Mouse (Mus musculus): Measurements from ENCODE around the gene Olfr1441.

Gene Olfr1441

GRCm38 (mm10) chr19:12462851-12463721 is 45.9 kb downstream of the Olfr1441 start:
- no peak for DNase-seq (ENCODE audit: low read depth, low spot score)

GRCm38 (mm10) chr19:12463722-12464035 is 46.4 kb downstream of the Olfr1441 start:
- peak; percentile 14 for DNase-seq (ENCODE audit: low read depth, low spot score)

- no peak for DNase-seq (ENCODE audit: low read depth, low spot score)
Measured at GRCm38 (mm10) chr19:12464127-12464526, 46.9 kb downstream of the Olfr1441 start.

GRCm38 (mm10) chr19:12464674-12465073 is 47.4 kb downstream of the Olfr1441 start:
- no peak for DNase-seq (ENCODE audit: low read depth, low spot score)

GRCm38 (mm10) chr19:12465530-12466144 is 48.4 kb downstream of the Olfr1441 start:
- DNase-seq (ENCODE audit: low read depth, low spot score) = no peak

- peak; percentile 70 for DNase-seq (ENCODE audit: low read depth, low spot score)
Measured at GRCm38 (mm10) chr19:12466204-12466603, 49.0 kb downstream of the Olfr1441 start.

- DNase-seq (ENCODE audit: low read depth, low spot score) = peak; percentile 68
Measured at GRCm38 (mm10) chr19:12467436-12467835, 50.2 kb downstream of the Olfr1441 start.

GRCm38 (mm10) chr19:12471866-12472265 is 54.6 kb downstream of the Olfr1441 start:
- DNase-seq (ENCODE audit: low read depth, low spot score) = no peak

GRCm38 (mm10) chr19:12472381-12472976 is 55.2 kb downstream of the Olfr1441 start:
- no peak for DNase-seq (ENCODE audit: low read depth, low spot score)

Data from mesoderm, embryonic 11.5 days (tissue).